Mouse (Mus musculus): Measurements from ENCODE around the gene 1700019D03Rik.
"Not testable (repeated sequence)": the region's sequence is repeated elsewhere in the genome, so short reads cannot be mapped to it uniquely, and the experiment has no call there.

1700019D03Rik gene

DNA sequence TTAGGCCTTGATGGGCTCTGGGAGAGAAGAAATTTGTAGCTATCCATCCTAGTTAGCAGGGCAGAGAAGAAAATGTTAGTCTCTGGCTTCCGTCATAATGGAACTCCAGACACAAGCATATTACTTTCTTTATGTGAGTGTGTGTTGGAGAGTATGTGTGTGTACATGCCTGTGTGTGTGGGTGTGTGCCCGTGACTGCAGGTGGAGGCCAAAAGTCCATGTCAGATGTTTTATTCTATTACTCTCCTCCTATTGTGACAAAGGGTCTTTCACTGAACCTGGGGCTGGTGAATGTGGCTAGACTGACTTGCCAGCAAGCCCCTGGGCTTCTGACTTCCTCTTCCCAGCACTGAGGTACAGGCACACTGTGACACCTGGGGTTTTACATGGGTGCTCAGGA is 65.5 kb downstream of the 1700019D03Rik start:
- DNase-seq (ENCODE audit: low read depth, low spot score) = no peak

DNA sequence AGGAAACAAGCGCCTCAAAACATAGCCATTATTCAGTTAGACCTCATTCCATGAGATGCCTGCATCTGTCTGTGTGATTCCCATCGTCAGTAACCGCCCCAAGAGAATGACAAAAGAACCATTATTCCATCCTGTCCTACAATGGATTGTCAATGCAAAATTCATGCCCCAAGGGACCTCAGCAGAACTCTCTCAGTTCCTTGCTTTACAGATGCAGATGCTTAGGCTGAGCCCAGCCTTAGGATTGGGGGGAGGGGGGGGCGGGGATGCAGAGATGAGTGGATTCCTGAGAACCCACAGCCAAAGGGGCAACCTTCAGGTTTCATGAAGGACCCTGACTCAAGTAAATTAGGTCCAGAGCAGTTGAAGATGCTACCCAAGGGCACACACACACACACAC is 66.4 kb downstream of the 1700019D03Rik start:
- no peak for DNase-seq (ENCODE audit: low read depth, low spot score)

DNA sequence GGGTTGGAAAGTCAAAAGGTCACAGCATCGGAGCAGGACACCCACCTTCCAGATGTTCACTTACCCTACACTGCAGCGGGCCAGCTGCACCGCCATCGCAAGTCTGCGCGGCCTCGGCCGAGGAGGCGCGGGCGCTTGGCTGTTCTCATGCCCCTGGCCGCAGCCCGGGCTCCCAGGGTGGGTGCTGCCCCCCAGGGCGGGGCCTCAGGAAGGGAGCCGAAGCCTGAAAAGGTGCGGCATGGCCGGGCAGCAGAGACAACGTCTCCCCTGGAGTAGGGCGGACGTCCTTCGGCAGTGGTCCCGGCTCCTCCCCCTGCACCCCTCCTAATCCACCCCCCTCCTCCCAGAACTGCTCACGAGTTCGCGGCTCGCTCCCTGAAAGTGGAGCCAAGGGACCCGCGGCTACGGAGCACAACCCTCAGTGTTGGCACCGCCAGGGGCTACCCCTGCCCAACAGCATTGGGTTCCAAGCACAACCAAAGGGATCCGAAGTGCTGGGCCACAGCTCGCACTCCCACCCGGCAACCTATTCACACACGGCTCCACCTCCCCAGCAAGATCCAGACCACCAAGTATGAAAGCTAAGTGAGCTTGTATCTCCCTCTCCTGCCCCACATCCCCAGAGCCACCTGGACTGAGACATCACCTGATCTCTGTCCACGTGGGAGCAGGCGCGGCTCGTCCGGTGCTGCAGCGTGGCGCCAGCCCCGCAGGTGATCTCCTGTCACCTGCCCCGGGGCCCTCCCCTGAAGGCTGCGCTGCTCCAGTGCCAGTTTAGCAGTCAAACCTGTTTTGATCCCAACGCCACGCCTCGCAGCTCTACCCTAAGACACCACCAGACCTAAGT is 67.2 kb downstream of the 1700019D03Rik start:
- no peak for DNase-seq (ENCODE audit: low read depth, low spot score)

DNA sequence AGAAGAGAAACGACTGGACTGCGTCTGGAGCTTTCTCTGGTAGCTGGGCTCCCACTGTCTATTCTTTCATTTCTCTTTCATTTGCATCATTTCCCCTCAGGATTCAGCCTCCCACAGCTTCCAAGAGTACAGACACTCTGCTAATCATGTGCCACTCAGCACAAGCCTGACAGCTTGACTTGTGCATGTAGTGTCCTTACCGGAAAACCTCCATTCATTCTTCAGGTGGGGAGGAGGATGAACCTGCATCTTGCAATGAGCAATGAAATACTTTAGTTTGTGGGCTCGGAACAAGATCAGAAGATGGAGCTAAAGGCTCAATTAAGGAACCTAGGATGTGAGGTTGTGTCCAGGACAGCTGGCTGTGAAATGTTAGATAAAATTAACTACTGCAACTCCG is 67.8 kb downstream of the 1700019D03Rik start:
- DNase-seq (ENCODE audit: low read depth, low spot score) = no peak

DNA sequence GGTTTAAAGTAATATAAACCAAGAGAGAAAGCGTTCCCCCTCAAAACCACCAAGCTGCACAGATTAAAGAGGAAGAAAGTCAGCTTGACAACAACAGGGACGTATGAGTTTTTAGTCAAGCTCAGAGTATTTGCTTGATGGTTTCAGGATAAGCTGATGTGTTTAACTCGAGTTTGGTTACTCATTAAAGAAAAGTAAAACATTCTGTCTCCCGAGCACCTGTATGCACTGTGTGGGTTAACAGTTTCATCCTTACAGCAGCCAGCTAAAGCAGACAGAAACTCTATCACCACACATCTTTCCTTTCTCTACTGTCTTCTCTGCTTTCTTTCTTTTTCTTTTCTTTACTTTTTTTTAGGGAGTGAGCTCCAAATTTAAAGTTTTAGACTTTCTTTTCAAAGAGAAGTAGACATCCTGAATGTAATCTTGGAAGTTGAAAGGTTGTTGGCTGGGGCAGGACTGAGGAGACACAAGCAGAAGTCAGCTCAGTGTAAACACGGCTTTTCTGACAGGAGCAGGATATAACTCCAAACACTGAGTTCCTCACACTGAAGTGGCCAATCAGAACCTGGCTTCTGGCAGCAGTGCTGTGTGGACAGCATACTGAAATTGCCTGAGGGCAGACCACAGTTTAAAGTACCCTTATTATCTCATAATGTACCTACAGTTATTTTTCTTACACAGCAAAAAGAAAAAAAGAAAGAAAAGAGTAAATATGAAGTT is 68.7 kb downstream of the 1700019D03Rik start:
- DNase-seq (ENCODE audit: low read depth, low spot score) = peak; percentile 35

DNA sequence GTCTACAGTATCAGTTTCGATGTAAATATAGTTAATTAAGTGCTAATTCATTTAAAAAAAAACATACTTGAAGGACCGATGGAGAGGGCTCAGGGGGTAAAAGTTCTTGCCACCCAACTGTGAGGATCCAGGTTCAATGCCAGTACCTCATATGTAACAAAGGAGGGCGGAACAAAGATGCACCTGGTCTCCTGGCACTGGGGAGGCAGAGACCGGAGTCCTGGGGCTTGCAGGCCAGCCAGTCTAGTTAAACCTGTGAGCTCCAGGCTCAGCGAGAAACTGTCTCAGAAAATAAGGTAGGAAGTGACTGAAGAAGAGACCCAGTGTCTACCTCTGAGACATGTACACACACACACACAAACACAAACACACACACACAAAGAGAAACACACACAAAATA is 72.1 kb downstream of the 1700019D03Rik start:
- no peak for DNase-seq (ENCODE audit: low read depth, low spot score)

DNA sequence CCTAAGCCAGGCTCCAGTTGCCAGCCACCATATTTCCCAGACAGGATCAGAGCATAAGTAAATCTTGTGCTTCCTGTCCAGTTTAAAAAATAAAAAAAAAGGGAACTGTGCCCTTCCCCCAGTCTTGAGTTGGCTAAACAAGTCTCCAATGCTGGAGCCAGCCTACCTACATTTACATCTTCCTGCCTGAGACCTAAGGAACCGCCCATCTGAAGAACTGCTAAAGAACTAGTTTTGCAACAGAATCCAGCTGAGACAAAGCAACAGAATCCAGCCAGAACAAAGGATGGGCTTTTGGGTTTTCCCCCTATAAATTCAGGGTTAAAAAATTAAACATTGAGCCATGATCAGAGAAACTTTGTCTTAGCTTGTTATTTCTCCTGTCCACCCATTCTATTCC is 81.0 kb downstream of the 1700019D03Rik start:
- no peak for DNase-seq (ENCODE audit: low read depth, low spot score)

DNA sequence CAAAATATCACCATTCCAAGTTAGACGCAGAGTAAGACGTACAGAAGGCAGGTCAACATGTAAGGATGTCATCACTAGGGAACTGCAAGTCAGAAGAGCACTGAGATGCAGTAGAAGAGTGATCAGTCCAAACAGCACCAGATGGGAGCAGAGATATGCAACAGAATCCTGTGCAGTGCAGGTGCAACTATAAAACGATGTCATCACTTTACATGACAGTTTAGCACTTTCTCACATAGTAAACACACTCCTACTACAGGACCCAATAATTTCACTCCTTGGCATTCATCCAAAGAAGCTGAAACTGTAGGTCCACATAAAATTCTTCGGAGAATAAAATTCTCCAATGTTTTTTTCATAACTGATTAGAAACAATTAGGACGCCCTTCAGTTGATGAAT is 85.5 kb downstream of the 1700019D03Rik start:
- DNase-seq (ENCODE audit: low read depth, low spot score) = no peak

DNA sequence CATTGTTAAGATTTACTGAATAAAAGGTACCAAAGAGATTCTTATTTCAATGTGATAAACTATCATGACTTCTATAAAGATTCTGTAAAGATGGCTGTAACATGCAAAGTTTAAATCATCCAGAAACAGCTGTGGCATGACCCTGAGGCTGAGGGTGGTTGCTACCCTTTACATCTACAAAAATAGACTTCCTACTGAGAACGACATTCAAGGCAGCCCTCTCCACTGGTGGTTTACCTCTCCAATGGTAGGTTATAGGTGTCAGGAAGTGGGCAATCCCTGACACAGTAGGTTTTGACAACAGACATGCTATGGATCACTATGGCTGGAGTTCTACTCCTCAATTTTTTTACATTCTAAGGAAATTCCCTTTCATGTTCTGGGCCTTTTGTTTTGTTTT is 95.5 kb downstream of the 1700019D03Rik start:
- DNase-seq (ENCODE audit: low read depth, low spot score) = not testable (repeated sequence)

DNA sequence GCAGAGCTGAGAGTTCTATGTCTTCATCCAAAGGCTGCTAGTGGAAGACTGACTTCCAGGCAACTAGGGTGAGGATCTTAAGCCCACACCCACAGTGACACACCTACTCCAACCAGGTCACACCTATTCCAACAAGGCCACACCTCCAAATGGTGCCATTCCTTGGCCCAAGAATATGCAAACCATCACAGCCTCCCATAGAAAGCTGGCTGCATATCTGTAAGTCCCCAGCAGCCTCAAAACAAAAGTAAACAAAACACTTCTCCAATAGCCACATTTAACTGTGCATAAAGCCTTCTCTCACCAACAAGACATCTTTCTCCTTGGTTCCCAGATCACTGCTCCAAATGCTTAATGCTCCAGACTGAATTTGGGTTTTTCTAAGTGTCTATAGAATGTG is 101.1 kb downstream of the 1700019D03Rik start:
- not testable (repeated sequence) for DNase-seq (ENCODE audit: low read depth, low spot score)

DNA sequence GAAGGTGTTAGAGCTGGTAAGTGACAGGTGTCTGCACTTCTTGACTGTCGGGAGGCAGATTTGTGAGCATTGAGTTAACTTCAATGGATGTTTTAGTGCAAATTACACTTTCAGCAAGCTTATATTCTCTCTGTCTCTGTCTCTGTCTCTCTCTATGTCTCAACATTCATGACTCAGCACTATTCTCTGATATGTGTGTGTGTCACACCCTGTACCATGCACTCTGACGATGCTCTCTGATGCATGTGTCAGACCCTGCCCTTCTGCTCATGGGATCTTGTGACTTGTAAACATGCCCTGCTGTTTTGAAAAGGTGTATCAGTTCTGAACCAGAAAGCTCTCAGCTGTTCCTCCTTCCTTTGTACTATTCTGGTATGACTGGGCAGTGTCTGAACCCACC is 103.3 kb downstream of the 1700019D03Rik start:
- DNase-seq (ENCODE audit: low read depth, low spot score) = no peak

DNA sequence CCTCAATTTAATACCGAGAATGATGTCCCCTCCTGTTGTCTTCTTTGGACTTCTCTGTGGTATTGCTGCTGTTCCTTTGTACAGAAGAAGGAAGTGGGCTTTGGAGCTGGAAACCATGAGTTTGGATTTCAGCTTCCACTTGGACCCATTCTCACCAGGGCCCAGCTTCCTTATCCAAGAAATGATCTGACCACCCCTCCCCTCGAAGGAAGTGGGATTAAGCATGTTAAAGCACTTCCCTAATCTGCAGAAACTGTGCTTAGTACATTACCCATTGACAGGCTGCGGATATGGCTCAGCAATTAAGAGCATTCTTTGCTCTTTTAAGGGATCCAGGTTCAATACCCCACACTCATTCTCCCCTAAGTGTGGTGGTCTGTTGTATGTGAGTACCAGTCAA is 110.2 kb downstream of the 1700019D03Rik start:
- no peak for DNase-seq (ENCODE audit: low read depth, low spot score)

DNA sequence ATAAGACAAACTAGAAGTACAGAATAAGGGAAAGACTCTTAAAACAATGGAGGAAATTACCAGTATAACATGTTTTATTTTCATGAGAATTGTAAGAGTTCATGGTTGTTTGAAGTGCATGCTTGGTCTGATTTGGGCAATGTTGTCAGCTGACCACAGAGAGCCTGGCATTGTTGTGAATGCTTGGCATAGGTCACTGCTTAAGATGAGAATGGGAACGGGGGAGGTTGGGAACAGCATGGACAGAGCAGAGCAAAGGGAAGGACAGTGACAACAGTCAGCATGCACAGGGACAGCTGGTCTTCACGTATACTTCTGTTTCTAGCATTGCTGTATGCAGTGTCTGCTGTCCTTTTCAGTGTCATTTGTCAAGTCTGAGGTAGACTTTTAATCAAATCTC is 135.8 kb downstream of the 1700019D03Rik start:
- DNase-seq (ENCODE audit: low read depth, low spot score) = no peak

Data from 3T3-L1 (cell line).